Mouse (Mus musculus) liver, embryonic 14.5 days (tissue): ENCODE data around the gene Prex1.

Experiments
- CTCF ChIP-seq: IDR thresholded peaks from 2 replicates; pipeline ENCODE4 v1.5.1; 2016; ENCODE audit warnings: antibody characterized with exemption, low read depth, control low read depth
- EP300 ChIP-seq: IDR thresholded peaks from 2 replicates; pipeline ENCODE4 v1.6.1; 2016; ENCODE audit warnings: antibody characterized with exemption, low read depth

DNA sequence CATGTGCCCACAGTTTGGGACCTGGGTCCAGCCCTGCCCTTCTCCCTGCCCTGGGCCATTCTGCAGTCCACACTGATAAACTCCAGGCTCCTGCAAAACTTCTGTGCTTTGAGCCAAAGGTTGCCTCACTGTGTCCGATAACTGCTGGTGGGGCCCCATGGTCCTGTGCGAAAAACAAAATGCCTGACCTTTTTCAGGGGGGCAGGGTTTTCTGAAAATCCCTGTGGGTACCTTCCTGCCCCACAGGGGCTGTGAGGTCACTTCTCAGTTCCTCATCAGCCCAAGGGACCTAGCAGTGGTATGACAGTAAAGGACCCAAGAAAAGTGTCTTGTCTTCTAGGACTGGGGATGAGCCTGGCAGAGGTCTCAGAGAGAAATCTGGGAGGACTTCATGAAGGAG lies 19.2 kb upstream of the Prex1 start:
- no peak for TF ChIP-seq CTCF
- TF ChIP-seq EP300, result no peak
